Mouse (Mus musculus) hindbrain, embryonic 13.5 days (tissue): Measurements from ENCODE around the gene Pla2g15. TPM values are rescaled to one million over a fixed set of nuclear protein-coding genes. Genes with fewer than 3 reads are reported as not detected.
"Not testable (repeated sequence)": the region's sequence is repeated elsewhere in the genome, so short reads cannot be mapped to it uniquely, and the experiment has no call there.

ENCODE experiments used
- ATAC-seq: fragments of 200-750 bp; cut with Nextera tagmentation; 2 replicates; pipeline ENCODE4 v1.8.0; 2017; ENCODE audit warnings: moderate TSS enrichment; ENCODE audit not compliant: low FRiP score
- H3K27ac ChIP-seq: fragments of 300-500 bp; sonication (generic); 2 replicates; pipeline ENCODE4 v1.5.1; 2015; ENCODE audit warnings: inconsistent platforms, mild to moderate bottlenecking, moderate library complexity
- H3K27me3 ChIP-seq: fragments of 300-500 bp; sonication (generic); 2 replicates; pipeline ENCODE4 v1.6.1; 2015; ENCODE audit warnings: mild to moderate bottlenecking, inconsistent platforms
- H3K36me3 ChIP-seq: fragments of 300-500 bp; sonication (generic); 2 replicates; pipeline ENCODE4 v1.6.1; 2015; ENCODE audit warnings: mild to moderate bottlenecking, inconsistent platforms
- H3K4me1 ChIP-seq: fragments of 300-500 bp; sonication (generic); replicated peaks from 2 replicates; pipeline ENCODE4 v1.6.1; 2015; ENCODE audit warnings: inconsistent platforms
- H3K4me2 ChIP-seq: fragments of 300-500 bp; sonication (generic); 2 replicates; pipeline ENCODE4 v1.6.1; 2015; ENCODE audit warnings: inconsistent platforms, mild to moderate bottlenecking, moderate library complexity
- H3K4me3 ChIP-seq: fragments of 300-500 bp; sonication (generic); 2 replicates; pipeline ENCODE4 v1.5.1; 2015; ENCODE audit warnings: mild to moderate bottlenecking, inconsistent platforms
- H3K9ac ChIP-seq: fragments of 300-500 bp; sonication (generic); 2 replicates; pipeline ENCODE4 v1.6.1; 2015; ENCODE audit warnings: mild to moderate bottlenecking, inconsistent platforms
- H3K9me3 ChIP-seq: fragments of 300-500 bp; sonication (generic); 2 replicates; pipeline ENCODE4 v1.6.1; 2016; ENCODE audit warnings: inconsistent platforms
- WGBS: fragments of 180-500 bp; shearing (Covaris S2); methylation state at CpG from one replicate; pipeline ENCODE4 v1.1.7; 2015; 5-methylcytosine and 5-hydroxymethylcytosine counted together
- polyA plus RNA-seq: library from polyadenylated mRNA; unstranded; fragments of >200 nt; fragmentation: Nextera tagmentation; extraction: Ambion mirVana; gene quantifications from 2 replicates; pipeline ENCODE4 v1.2.1, GENCODE M21; 2015

The Pla2g15 gene
- polyA plus RNA-seq, 1 experiment from 2014 or later, result 20.0 TPM

DNA sequence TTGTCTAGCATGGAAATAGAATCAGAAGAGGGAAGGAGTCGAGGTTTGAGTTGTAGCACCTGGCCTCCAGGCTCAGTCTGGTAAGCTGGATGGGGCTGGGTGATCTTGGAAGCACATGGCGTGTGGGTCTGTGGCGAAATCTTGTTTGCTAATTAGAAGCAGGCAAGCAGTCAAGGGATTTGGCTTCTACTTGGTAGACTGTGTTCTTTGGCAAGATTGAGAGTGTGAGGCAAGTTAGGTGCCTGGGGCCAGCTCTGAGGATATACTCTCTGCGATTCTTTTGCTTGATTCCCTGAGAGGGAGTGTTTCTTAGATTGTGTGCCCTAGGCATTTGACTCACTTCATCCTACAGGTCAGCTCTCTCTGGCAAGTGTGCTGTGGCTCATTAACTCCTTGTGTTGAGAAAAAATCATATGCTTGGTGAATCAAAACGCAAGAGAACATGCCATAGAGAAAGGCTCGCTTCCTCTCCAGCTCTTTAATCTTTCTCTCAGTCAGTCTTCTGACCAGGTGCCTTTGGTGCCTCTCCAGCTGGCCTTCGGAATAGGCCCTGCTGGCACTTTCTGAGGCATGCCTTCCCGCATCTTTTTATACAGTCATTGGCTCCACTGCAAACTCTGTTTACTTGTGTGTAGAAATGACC is 35.5 kb downstream of the Pla2g15 start:
- H3K9me3 ChIP-seq, result no peaks in the 10 kb centered on the region
- no peaks in the 10 kb centered on the region for H3K27me3 ChIP-seq
- H3K27ac ChIP-seq, result no peak overlapping the region
- 92% methylated on average over 8 of the region's 8 CpGs for WGBS
- H3K36me3 ChIP-seq, result peaks cover 62% of the 10 kb centered on the region
- no peak overlapping the region for H3K4me2 ChIP-seq
- H3K4me3 ChIP-seq, result no peak overlapping the region
- H3K4me1 ChIP-seq, result no peaks in the 10 kb centered on the region
- no peak overlapping the region for H3K9ac ChIP-seq
- no peak for ATAC-seq

DNA sequence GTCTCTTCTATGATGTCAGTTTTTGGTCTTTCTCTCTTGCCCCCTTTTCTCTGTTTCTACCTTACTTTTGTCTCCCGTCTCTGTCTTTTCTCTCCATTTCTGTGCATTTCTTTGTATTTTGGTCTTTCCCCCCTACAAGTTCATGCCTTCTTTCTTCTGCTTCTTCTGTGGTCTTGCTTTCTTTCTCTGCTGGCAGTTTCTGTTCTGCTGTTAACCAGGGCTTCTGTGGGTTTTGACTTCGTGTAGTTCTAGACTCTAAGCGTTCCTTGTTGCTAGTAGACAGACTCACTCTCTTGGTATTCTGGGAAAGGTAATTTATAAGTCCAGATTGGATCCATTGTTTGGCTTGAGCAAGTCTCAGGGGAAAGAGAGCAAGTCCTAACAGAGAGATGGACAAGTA is 36.2 kb downstream of the Pla2g15 start:
- Histone ChIP-seq H3K27me3 (no peaks in the 10 kb centered on the region), H3K9me3 (no peaks in the 10 kb centered on the region), H3K4me2 (no peak overlapping the region), H3K4me1 (no peaks in the 10 kb centered on the region), H3K9ac (no peak overlapping the region), H3K36me3 (peaks cover 69% of the 10 kb centered on the region), H3K27ac (no peak overlapping the region), H3K4me3 (no peak overlapping the region)
- 91% methylated on average over 3 of the region's 3 CpGs for WGBS
- ATAC-seq, result no peak

DNA sequence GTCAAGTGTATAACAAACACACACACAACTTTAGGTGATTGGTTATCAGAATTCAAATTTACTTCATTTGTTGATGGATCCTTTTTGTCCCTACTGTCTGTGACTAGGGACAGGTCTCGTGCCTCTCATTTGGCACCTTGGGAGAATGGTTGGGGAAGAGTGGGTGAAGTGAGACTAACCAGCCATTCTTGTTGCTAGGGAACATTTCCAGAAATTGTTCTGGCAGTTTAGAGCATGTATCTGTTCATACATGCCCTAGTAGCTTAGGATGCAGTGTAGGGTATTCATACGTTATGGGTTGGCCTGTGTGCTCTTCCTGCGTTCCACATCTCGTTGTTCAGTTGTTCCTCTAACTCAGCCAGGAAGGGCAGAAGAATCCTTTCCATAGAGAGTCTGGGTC is 39.0 kb downstream of the Pla2g15 start:
- H3K36me3 ChIP-seq, result peaks cover 88% of the 10 kb centered on the region
- WGBS, result 98% methylated on average over 4 of the region's 4 CpGs
- no peak overlapping the region for H3K27ac ChIP-seq
- no peaks in the 10 kb centered on the region for H3K9me3 ChIP-seq
- H3K4me2 ChIP-seq, result no peak overlapping the region
- no peak overlapping the region for H3K9ac ChIP-seq
- no peaks in the 10 kb centered on the region for H3K27me3 ChIP-seq
- ATAC-seq, result no peak
- no peaks in the 10 kb centered on the region for H3K4me1 ChIP-seq
- no peak overlapping the region for H3K4me3 ChIP-seq

DNA sequence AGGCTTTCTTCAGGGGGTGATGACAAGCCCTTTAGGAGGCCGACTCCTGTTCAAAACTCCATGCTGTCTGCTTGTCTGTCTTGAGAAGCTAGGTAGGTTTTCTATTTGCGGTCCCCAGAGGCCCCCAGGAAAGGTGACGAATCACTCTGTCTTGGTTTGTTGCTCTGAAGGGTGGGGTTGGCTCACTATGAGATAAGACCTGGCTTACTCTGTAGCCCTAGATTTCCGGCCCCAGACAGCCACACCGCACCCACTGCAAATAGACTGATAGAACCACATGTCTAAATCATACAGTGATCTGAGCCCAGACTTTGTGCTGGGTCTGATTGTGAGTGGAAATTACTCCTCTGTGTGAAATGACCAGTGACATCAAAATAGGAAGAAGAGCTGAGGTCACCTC is 41.4 kb downstream of the Pla2g15 start:
- Histone ChIP-seq H3K27me3 (no peaks in the 10 kb centered on the region), H3K9me3 (no peaks in the 10 kb centered on the region), H3K4me1 (no peaks in the 10 kb centered on the region), H3K4me2 (no peak overlapping the region), H3K4me3 (no peak overlapping the region), H3K27ac (no peak overlapping the region), H3K9ac (no peak overlapping the region), H3K36me3 (peaks cover 90% of the 10 kb centered on the region)
- ATAC-seq, result no peak
- WGBS, result 91% methylated on average over 5 of the region's 5 CpGs

DNA sequence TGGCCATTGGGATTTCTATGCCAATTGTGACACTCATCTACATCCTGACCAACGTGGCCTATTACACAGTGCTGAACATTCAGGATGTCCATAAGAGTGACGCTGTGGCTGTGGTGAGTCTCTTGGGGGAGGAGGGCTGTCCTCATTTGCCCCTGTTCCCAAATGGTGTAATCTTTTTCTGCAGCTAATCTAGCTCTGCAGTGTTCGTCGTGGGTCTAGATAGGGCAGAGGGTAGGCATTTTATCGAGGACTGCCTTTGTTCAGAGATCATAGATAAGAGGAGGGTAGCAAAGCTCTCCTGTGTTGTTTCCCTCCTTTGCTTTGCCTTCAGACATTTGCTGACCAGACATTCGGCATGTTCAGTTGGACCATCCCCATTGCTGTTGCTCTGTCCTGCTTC is 43.0 kb downstream of the Pla2g15 start:
- Histone ChIP-seq H3K4me2 (no peak overlapping the region), H3K27me3 (no peaks in the 10 kb centered on the region), H3K4me3 (no peak overlapping the region), H3K9ac (no peak overlapping the region), H3K27ac (no peak overlapping the region), H3K9me3 (no peaks in the 10 kb centered on the region), H3K36me3 (peaks cover 90% of the 10 kb centered on the region), H3K4me1 (no peaks in the 10 kb centered on the region)
- 93% methylated on average over 6 of the region's 6 CpGs for WGBS
- ATAC-seq, result no peak

DNA sequence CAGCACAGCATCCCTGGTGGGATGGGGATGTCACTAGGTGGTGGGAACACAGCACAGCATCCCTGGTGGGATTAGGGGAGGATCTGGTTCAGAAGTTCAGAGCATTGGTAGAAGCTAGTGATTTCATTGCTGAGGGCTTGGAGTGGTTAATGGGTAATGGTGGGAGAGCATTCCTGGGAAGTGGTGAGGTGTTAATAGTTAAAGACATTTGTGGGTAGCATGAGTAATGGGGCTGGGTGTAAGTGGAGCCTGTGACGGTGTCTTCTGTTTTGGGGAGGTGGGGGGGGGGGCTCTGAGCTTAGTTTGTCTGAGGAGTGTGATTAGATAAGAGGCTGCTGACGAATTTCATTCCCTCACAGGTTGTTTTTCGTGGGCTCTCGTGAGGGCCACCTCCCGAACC is 43.9 kb downstream of the Pla2g15 start:
- no peaks in the 10 kb centered on the region for H3K9me3 ChIP-seq
- H3K27ac ChIP-seq, result no peak overlapping the region
- no peak overlapping the region for H3K9ac ChIP-seq
- H3K4me3 ChIP-seq, result no peak overlapping the region
- H3K27me3 ChIP-seq, result no peaks in the 10 kb centered on the region
- WGBS, result 93% methylated on average over 5 of the region's 5 CpGs
- H3K4me1 ChIP-seq, result no peaks in the 10 kb centered on the region
- peaks cover 92% of the 10 kb centered on the region for H3K36me3 ChIP-seq
- no peak overlapping the region for H3K4me2 ChIP-seq
- ATAC-seq, result no peak

DNA sequence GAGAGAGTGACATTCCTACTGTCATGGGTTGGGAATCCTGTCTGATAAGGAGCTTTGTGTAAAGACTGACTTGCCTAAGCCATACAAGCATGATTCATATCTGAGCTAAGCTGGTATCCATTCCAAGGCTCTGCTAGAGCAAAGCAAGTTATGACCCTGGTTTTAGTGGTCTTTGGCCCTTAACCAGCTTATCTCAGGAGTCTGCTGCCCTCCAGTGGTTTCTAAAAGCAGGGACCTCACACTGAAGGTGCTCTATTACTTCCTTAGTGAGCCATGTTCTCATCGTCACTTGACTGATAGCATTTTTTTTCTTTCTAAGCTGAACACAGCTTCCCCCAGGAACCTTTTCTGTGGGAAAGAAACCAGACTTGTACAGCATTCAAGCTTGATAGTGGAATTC is 48.5 kb downstream of the Pla2g15 start:
- H3K27ac ChIP-seq, result no peak overlapping the region
- H3K9ac ChIP-seq, result no peak overlapping the region
- no peaks in the 10 kb centered on the region for H3K27me3 ChIP-seq
- 27% methylated on average over 1 of the region's 1 CpGs for WGBS
- no peaks in the 10 kb centered on the region for H3K4me1 ChIP-seq
- H3K4me3 ChIP-seq, result no peak overlapping the region
- H3K9me3 ChIP-seq, result no peaks in the 10 kb centered on the region
- no peak overlapping the region for H3K4me2 ChIP-seq
- peaks cover 95% of the 10 kb centered on the region for H3K36me3 ChIP-seq
- no peak for ATAC-seq

DNA sequence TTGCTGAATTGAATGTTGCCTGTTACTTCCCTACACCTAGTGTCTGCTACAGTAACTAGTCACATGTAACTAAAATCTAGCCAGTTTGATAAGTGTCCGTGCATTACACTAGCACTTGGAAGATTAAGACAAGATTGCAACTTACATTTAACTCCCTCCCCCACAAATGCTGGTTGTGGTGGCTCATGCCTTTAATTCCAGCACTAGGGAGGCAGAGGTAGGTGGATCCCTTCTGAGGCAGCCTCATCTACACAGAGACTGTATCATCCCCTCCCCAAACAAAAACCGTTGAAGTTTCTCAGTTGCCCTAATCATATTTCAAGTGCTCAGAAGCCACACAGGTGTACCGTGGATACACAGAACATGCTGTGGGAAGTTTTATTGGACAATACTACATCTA is 49.4 kb downstream of the Pla2g15 start:
- WGBS, result 94% methylated on average over 3 of the region's 3 CpGs
- H3K36me3 ChIP-seq, result peaks cover 94% of the 10 kb centered on the region
- not testable (repeated sequence) for H3K4me2 ChIP-seq, H3K27ac ChIP-seq, H3K4me1 ChIP-seq, H3K27me3 ChIP-seq, H3K4me3 ChIP-seq, H3K9ac ChIP-seq, H3K9me3 ChIP-seq, ATAC-seq

DNA sequence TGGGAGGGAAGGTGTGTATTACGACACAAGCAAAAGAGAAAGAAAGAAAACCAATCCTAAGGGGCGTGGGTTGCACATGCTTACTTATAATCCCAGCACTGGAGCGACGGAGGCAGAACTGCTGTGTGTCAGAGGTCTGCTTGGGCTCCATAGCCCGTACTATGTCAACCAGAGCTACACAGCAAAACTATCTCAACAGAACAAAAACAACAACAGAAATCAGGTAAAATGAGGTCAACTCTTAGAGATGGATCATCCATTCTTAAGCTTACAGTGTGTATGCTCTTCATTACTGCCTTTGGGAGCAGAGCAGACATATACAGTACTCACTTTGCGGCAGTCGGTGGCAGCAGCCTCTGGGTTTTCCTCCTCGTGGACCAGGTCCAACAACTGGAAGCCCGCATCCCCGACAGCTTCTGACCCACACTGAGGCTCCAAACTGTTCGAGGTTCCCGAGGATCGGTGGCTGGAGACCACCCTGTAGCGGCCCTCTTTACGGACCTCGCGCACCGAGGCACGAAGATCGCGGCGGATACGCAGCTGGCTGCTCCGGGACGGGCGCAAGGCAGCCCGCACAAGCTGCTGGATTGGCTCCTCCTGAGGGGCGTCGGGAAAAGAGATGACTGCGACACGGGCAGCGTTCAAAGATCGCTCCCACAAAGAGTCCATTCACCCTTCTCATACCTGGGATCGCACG is 60.0 kb downstream of the Pla2g15 start:
- WGBS, result 1% methylated on average over 35 of the region's 35 CpGs
- peak overlapping the region; percentile 96 for H3K9ac ChIP-seq
- H3K4me2 ChIP-seq, result peak overlapping the region; percentile 89
- H3K9me3 ChIP-seq, result no peaks in the 10 kb centered on the region
- no peaks in the 10 kb centered on the region for H3K27me3 ChIP-seq
- H3K4me1 ChIP-seq, result peaks cover 26% of the 10 kb centered on the region
- H3K27ac ChIP-seq, result peak overlapping the region; percentile 96
- peak overlapping the region; percentile 85 for H3K4me3 ChIP-seq
- peak; percentile 77 for ATAC-seq
- peaks cover 43% of the 10 kb centered on the region for H3K36me3 ChIP-seq

DNA sequence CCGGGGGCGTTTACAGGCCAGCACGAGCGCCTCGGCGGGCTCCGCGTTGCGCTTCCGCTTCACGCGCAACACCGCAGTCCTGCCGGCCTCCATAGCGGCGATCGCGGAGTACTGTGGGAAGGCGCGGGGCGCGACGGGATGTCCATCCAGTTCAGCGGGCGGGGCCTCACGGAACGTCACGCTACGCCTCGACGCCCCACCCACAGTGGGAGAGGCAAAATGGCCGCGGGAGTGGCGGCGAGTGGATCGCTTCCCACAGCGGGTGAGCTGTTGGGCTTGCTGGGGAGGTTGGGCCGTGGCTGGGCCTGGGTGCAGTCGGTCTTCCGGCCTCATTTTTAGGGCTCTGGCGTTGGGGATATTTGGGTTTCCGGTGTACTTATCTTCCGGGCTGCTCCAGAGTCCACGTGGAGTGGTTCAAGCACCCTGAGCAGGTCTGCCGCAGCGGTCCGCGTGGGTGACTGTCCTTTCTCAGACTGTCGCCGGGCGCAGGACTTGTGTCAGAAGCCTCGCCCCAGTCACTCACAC is 60.7 kb downstream of the Pla2g15 start, which contains the start of the genes Slc7a6os and Prmt7:
Gene Slc7a6os, minus strand, starts transcription at position 115 of the 525 bp plus-strand sequence.
Gene Prmt7, plus strand, starts transcription at position 116 of the 525 bp plus-strand sequence.
- H3K27ac ChIP-seq, result peak within 1 kb of the TSS; percentile 96
- H3K36me3 ChIP-seq, result peaks cover 44% of the 10 kb centered on the region
- peak within 1 kb of the TSS; percentile 85 for H3K4me3 ChIP-seq
- no peaks in the 10 kb centered on the region for H3K27me3 ChIP-seq
- H3K9me3 ChIP-seq, result no peaks in the 10 kb centered on the region
- H3K4me2 ChIP-seq, result peak within 1 kb of the TSS; percentile 89
- peaks cover 26% of the 10 kb centered on the region for H3K4me1 ChIP-seq
- ATAC-seq, result peak; percentile 99
- WGBS, result under 1% methylated on average over 52 of the region's 52 CpGs
- H3K9ac ChIP-seq, result peak within 1 kb of the TSS; percentile 96

DNA sequence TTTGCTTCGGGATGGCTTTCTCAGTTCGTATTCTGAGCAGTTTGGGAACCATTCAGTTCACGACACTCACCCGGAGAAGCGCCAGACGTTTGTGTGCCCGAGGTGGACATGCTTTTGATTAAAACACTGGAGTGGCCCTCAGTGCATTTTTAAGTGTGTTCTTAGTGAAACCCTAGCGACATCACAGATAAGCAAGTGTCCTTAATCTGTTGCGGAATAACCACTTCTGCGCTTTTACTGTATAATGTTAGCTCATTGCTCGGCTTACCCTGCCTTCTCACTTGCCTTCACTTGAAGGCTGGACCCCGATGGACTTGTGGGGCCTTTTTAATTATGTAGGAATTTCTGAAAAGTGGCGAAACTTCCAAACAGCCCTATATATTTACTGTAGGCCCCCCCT is 61.2 kb downstream of the Pla2g15 start:
- H3K9ac ChIP-seq, result peak overlapping the region; percentile 96
- no peaks in the 10 kb centered on the region for H3K27me3 ChIP-seq
- ATAC-seq, result no peak
- peak overlapping the region; percentile 85 for H3K4me3 ChIP-seq
- peak overlapping the region; percentile 96 for H3K27ac ChIP-seq
- H3K4me1 ChIP-seq, result peaks cover 26% of the 10 kb centered on the region
- H3K36me3 ChIP-seq, result peaks cover 46% of the 10 kb centered on the region
- peak overlapping the region; percentile 89 for H3K4me2 ChIP-seq
- WGBS, result 8% methylated on average over 13 of the region's 13 CpGs
- H3K9me3 ChIP-seq, result no peaks in the 10 kb centered on the region

DNA sequence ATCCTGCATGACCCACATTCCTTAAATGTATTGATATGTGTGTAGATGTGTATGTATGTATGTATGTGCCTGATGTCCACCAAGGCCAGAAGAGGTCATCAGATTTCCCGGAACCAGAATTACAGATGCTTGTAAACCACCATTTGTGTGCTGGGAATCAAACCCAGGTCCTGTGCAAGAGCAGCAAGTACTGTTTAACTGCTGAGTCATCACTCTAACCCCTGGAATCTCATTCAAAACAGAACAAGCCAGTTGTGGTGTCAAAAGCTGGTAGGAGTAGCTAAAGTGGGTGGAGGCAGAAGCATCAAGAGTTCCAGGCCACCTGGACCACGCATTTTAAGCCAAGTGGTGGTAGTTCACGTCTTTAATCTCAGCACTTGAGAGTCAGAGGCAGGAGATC is 63.8 kb downstream of the Pla2g15 start:
- Histone ChIP-seq H3K9ac (no peak overlapping the region), H3K9me3 (no peaks in the 10 kb centered on the region), H3K27ac (no peak overlapping the region), H3K4me1 (peaks cover 22% of the 10 kb centered on the region), H3K36me3 (peaks cover 51% of the 10 kb centered on the region), H3K4me3 (no peak overlapping the region), H3K27me3 (no peaks in the 10 kb centered on the region), H3K4me2 (no peak overlapping the region)
- no peak for ATAC-seq
- WGBS, result 97% methylated on average over 3 of the region's 3 CpGs
